Mouse (Mus musculus) stomach, postnatal 0 days (tissue): ENCODE data around the gene Sapcd1. TPM values are rescaled to one million over a fixed set of nuclear protein-coding genes. Genes with fewer than 3 reads are reported as not detected.

ENCODE experiments used
- ATAC-seq: fragments of 200-750 bp; cut with Nextera tagmentation; 2 replicates; pipeline ENCODE4 v1.8.0; 2017; ENCODE audit not compliant: low FRiP score, low TSS enrichment
- DNase-seq: peaks from one replicate; pipeline ENCODE4 v3.0.0-alpha.2; 2016; ENCODE audit warnings: low spot score
- H3K27ac ChIP-seq: fragments of 300-500 bp; sonication (generic); replicated peaks from 2 replicates; pipeline ENCODE4 v1.5.1; 2014; ENCODE audit warnings: mild to moderate bottlenecking, control low read depth
- H3K27me3 ChIP-seq: fragments of 300-500 bp; sonication (generic); 2 replicates; pipeline ENCODE4 v1.6.1; 2014; ENCODE audit warnings: low read length; ENCODE audit not compliant: control insufficient read depth, insufficient read depth
- H3K36me3 ChIP-seq: fragments of 300-500 bp; sonication (generic); 2 replicates; pipeline ENCODE4 v1.6.1; 2014; ENCODE audit warnings: low read length, mixed read lengths; ENCODE audit not compliant: control insufficient read depth, insufficient read depth
- H3K4me1 ChIP-seq: fragments of 300-500 bp; sonication (generic); replicated peaks from 2 replicates; pipeline ENCODE4 v1.6.1; 2014; ENCODE audit warnings: antibody characterized with exemption; ENCODE audit not compliant: control insufficient read depth, insufficient read depth
- H3K4me2 ChIP-seq: fragments of 300-500 bp; sonication (generic); replicated peaks from 2 replicates; pipeline ENCODE4 v1.6.1; 2014; ENCODE audit warnings: low read depth, mild to moderate bottlenecking, control low read depth, moderate library complexity
- H3K4me3 ChIP-seq: fragments of 300-500 bp; sonication (generic); 2 replicates; pipeline ENCODE4 v1.5.1; 2014; ENCODE audit warnings: low read depth, low read length, control low read depth
- H3K9ac ChIP-seq: fragments of 300-500 bp; sonication (generic); 2 replicates; pipeline ENCODE4 v1.6.1; 2014; ENCODE audit warnings: mild to moderate bottlenecking, low read length, control low read depth, mixed read lengths
- H3K9me3 ChIP-seq: fragments of 300-500 bp; sonication (generic); 2 replicates; pipeline ENCODE4 v1.6.1; 2016; ENCODE audit warnings: low read length; ENCODE audit not compliant: control insufficient read depth
- CTCF ChIP-seq: IDR thresholded peaks from 2 replicates; pipeline ENCODE4 v1.5.1; 2016; ENCODE audit warnings: antibody characterized with exemption, low read depth, mild to moderate bottlenecking, moderate library complexity
- EP300 ChIP-seq: optimal IDR thresholded peaks from 2 replicates; pipeline ENCODE3; 2016; ENCODE audit warnings: antibody characterized with exemption
- WGBS: fragments of 180-500 bp; shearing (Covaris S2); extraction: QIAGEN DNeasy Blood & Tissue Kit; methylation state at CpG from one replicate; pipeline ENCODE4 v1.1.7; 2014; 5-methylcytosine and 5-hydroxymethylcytosine counted together
- polyA plus RNA-seq: library from polyadenylated mRNA; unstranded; fragments of >200 nt; fragmentation: Nextera tagmentation; extraction: Ambion mirVana; gene quantifications from 2 replicates; pipeline ENCODE4 v1.2.1, GENCODE M21; 2015

The Sapcd1 gene
- polyA plus RNA-seq, 1 experiment from 2014 or later: 8.0 TPM

DNA sequence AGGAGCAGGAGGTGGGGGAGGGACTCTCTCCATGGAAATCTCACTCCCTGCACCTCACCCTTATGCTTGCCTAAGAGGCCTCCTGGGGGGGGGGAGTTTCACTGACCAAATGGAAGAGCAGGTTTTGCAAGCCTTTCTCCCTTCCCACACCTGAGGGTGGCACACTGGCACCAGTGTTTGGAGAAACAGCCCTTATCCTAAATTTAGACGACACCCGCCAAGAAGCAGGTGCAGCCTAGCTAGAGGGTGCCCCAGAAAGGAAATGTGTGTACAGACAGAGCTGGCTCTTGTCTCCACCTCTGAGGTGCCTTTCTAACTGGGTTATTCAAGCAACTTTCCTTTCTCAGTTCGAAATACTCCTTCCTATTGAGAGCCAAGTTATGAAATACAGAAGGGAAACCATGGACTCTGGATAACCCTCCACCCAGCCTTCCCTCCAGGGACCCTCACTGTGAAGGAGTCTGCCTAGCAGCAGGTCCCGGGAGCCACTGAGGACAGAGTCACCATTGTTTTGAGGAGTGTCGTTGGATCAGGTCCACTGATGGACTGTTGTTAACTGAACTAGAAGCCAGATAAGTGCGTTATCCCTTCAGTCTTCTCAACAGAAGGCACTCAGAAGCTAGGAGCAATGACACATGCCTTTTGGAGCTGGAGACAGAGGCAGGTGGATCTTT, 42.9 kb upstream of the Sapcd1 start:
- 30% methylated on average over 6 of the region's 6 CpGs for WGBS
- ATAC-seq: no peak

DNA sequence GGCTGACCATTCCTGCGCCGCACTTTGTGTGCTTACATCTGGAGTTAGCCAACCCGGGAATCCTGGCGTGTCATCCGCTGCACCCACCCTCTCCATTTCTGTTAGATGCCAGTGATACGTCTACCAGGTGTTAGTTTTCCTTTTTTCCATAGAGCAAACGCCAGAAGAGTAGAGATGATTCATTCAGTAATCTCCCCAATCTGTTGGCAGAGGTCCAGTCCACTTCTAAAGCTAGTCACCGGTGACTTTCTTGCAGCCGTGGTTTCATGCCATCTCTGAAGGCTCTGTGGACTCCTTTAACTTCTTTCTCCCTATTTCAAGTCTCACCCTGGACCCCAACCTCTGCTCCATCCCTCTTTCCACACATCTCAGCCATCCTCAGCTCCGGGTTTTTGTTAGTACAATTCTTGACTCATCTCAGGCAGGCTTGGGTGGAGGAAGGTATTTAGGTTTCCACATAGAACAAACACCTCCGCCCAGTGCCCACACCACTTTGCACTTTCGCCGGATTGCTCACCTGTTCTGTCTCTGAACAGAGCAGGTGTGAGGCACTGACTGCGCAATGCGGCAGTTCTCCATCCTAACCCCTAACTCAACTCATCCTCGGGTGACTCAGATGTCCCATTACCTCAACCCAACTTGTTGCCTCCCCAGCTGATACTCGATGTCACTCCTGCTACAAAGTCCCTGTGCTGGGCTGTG, 40.5 kb upstream of the Sapcd1 start:
- ATAC-seq (peak; percentile 54), DNase-seq (peak; percentile 66)
- Histone ChIP-seq H3K9ac (no peak overlapping the region), H3K27ac (peak overlapping the region; percentile 71), H3K4me1 (0 out of 2 replicates have a peak, but pooled peaks cover 2% of the 10 kb centered on the region), H3K27me3 (no peaks in the 10 kb centered on the region), H3K9me3 (no peaks in the 10 kb centered on the region), H3K4me2 (no peak overlapping the region), H3K4me3 (peak overlapping the region; percentile 6; the same call in 1 of the 2 replicates), H3K36me3 (no peaks in the 10 kb centered on the region)
- no peak for TF ChIP-seq EP300
- TF ChIP-seq CTCF: no peak
- WGBS: 44% methylated on average over 17 of the region's 17 CpGs

More for the DNA sequence above, 42.9 kb upstream of the Sapcd1 start:
- Histone ChIP-seq H3K36me3 (no peaks in the 10 kb centered on the region), H3K9me3 (no peaks in the 10 kb centered on the region), H3K9ac (no peak overlapping the region), H3K27ac (peak overlapping the region; percentile 49; the same call in 1 of the 2 replicates), H3K4me2 (no peak overlapping the region), H3K27me3 (no peaks in the 10 kb centered on the region), H3K4me1 (no peaks in the 10 kb centered on the region), H3K4me3 (no peak overlapping the region)
- DNase-seq: peak; percentile 68
- TF ChIP-seq EP300 (no peak), CTCF (peak; percentile 47)

GRCm38 (mm10) chr17:35066084-35066483, 38.3 kb upstream of the Sapcd1 start, which contains the start of gene Mpig6b:
Mpig6b (minus strand) TSS chr17:35066184.
- TF ChIP-seq EP300: no peak
- TF ChIP-seq CTCF: no peak
- 69% methylated on average over 10 of the region's 10 CpGs for WGBS
- no peaks in the 10 kb centered on the region for H3K9me3 ChIP-seq
- ATAC-seq (no peak), DNase-seq (no peak)
- peaks cover 3% of the 10 kb centered on the region; the same call in 1 of the 2 replicates for H3K36me3 ChIP-seq
- 0 out of 2 replicates have a peak, but pooled peaks cover 2% of the 10 kb centered on the region for H3K4me1 ChIP-seq
- peak within 1 kb of the TSS; percentile 63 for H3K4me2 ChIP-seq
- peak within 1 kb of the TSS; percentile 41 for H3K4me3 ChIP-seq
- H3K27me3 ChIP-seq: no peaks in the 10 kb centered on the region
- H3K27ac ChIP-seq: peak within 1 kb of the TSS; percentile 87
- peak within 1 kb of the TSS; percentile 38 for H3K9ac ChIP-seq

DNA sequence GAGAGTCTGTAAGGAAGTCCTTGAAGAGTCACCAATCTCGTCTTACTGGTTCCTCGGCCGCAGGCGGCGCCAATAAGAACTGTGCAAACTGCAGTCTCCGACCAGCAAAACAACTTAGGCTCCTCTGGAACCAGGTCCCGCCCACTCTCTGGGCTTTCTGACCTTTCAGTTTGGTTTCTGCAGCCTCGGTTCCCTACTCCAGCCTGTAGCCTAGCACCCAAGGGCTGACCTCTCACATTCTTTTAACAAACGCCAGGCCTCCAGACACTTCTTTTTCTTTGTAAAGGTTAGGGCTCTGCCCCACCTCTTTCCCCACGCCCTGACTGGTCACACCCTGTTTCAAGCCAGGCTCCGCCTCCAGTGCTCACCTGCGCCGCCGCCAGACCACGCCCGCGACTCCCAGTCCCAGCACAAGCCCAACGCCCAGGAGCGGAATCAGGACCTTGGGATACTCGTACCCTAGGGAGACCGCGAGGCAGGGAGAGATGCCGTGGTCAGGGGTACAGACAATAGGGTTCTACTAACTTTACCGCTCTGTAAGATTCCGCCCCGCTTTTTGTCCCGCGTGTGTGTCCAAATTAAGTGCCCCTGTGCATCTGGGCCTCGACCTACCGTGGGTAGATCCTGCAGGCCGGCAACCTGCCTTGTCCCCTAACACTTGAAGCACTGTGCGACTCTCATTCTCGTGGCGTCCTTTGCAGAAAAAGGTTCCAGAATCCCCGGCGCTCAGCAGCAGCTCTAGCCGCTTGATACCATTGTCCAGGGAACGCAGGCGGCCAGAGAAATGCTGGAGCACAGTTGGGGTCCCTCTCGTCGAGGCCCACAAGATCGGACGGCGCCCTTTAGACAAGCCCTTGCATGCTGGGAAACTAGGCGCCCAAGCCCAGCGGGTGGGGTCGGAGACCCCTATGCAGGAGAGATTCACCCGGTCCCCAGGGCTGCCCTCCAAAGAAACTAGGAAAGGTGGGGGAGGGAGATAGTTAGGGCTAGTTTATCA, 37.4 kb upstream of the Sapcd1 start, which contains the start of gene Ly6g6c:
Gene Ly6g6c (plus strand): TSS at position 438 of the 997 bp plus-strand sequence.
- Histone ChIP-seq H3K36me3 (peaks cover 7% of the 10 kb centered on the region; the same call in 1 of the 2 replicates), H3K4me2 (peak within 1 kb of the TSS; percentile 63), H3K4me1 (0 out of 2 replicates have a peak, but pooled peaks cover 2% of the 10 kb centered on the region), H3K27me3 (no peaks in the 10 kb centered on the region), H3K9ac (peak within 1 kb of the TSS; percentile 38), H3K4me3 (peak within 1 kb of the TSS; percentile 41), H3K27ac (peak within 1 kb of the TSS; percentile 87), H3K9me3 (no peaks in the 10 kb centered on the region)
- peak; percentile 93 for DNase-seq
- TF ChIP-seq CTCF (peak; percentile 43), EP300 (peak; percentile 26)
- ATAC-seq: peak; percentile 90
- WGBS: 5% methylated on average over 47 of the region's 48 CpGs

GRCm38 (mm10) chr17:35064378-35064877, 36.6 kb upstream of the Sapcd1 start:
- DNase-seq: no peak
- Histone ChIP-seq H3K4me3 (peak overlapping the region; percentile 41; the same call in 1 of the 2 replicates), H3K4me1 (0 out of 2 replicates have a peak, but pooled peaks cover 2% of the 10 kb centered on the region), H3K27ac (peak overlapping the region; percentile 87), H3K4me2 (peak overlapping the region; percentile 63), H3K36me3 (peaks cover 7% of the 10 kb centered on the region; the same call in 1 of the 2 replicates), H3K9ac (peak overlapping the region; percentile 38; the same call in 1 of the 2 replicates), H3K27me3 (no peaks in the 10 kb centered on the region), H3K9me3 (no peaks in the 10 kb centered on the region)
- peak; percentile 1 for ATAC-seq
- TF ChIP-seq EP300 (no peak), CTCF (no peak)
- WGBS: 26% methylated on average over 10 of the region's 10 CpGs
